Mouse (Mus musculus) granulocyte monocyte progenitor cell, adult 5-6 weeks (primary cell): Measurements from ENCODE around the gene Cd300lf. TPM values are rescaled to one million over a fixed set of nuclear protein-coding genes. Genes with fewer than 3 reads are reported as not detected.

ENCODE experiments used
- ATAC-seq: replicated peaks from 2 replicates; pipeline ENCODE4 v1.8.0; 2016; ENCODE audit warnings: mild to moderate bottlenecking, moderate TSS enrichment, inconsistent platforms; ENCODE audit not compliant: poor library complexity, severe bottlenecking
- total RNA-seq, 2 experiments: library from RNA; stranded (forward) in 1 of 2; stranded (reverse) in 1 of 2; fragments of 200-712, 200-1000 nt in 1 of 2; fragments of >200 nt in 1 of 2; fragmentation: Nextera tagmentation in 1 of 2; gene quantifications; 2 replicates each; pipeline ENCODE4 v1.2.3; 2014 to 2017

The Cd300lf gene
- not detected in 2 replicates for total RNA-seq (2014; fragmentation: Nextera tagmentation)
- total RNA-seq (2017), result 0.46 and 2.8 TPM in 2 replicates

GRCm38 (mm10) chr11:115133800-115134199 lies at the start of gene Cd300lf:
TSS of gene Cd300lf (minus strand) at chr11:115133992.
- ATAC-seq, result peak; percentile 98

GRCm38 (mm10) chr11:115181913-115182638 lies 48.3 kb upstream of the Cd300lf start:
- ATAC-seq, result peak; percentile 60

- ATAC-seq, result no peak
Measured at GRCm38 (mm10) chr11:115179881-115180280, 46.1 kb upstream of the Cd300lf start.

GRCm38 (mm10) chr11:115179191-115179590 lies 45.4 kb upstream of the Cd300lf start:
- no peak for ATAC-seq

- no peak for ATAC-seq
Measured at GRCm38 (mm10) chr11:115178766-115179165, 45.0 kb upstream of the Cd300lf start.

- no peak for ATAC-seq
Measured at GRCm38 (mm10) chr11:115177559-115178195, 43.9 kb upstream of the Cd300lf start.

- ATAC-seq, result no peak
Measured at GRCm38 (mm10) chr11:115176399-115177190, 42.8 kb upstream of the Cd300lf start.

- ATAC-seq, result peak; percentile 75
Measured at GRCm38 (mm10) chr11:115173549-115174339, 40.0 kb upstream of the Cd300lf start.

- ATAC-seq, result peak; percentile 28; the same call in 1 of the 2 replicates
Measured at GRCm38 (mm10) chr11:115172825-115173287, 39.1 kb upstream of the Cd300lf start.

- ATAC-seq, result no peak
Measured at GRCm38 (mm10) chr11:115171125-115171524, 37.3 kb upstream of the Cd300lf start.

- ATAC-seq, result no peak
Measured at GRCm38 (mm10) chr11:115169430-115169829, 35.6 kb upstream of the Cd300lf start.

- ATAC-seq, result no peak
Measured at GRCm38 (mm10) chr11:115167631-115168249, 33.9 kb upstream of the Cd300lf start.

GRCm38 (mm10) chr11:115166776-115167175 lies 33.0 kb upstream of the Cd300lf start:
- no peak for ATAC-seq

GRCm38 (mm10) chr11:115164976-115165374 lies 31.2 kb upstream of the Cd300lf start:
- ATAC-seq, result no peak

GRCm38 (mm10) chr11:115164341-115164975 lies 30.7 kb upstream of the Cd300lf start:
- ATAC-seq, result no peak

- ATAC-seq, result peak; percentile 10; the same call in 1 of the 2 replicates
Measured at GRCm38 (mm10) chr11:115163568-115164150, 29.9 kb upstream of the Cd300lf start.

- peak; percentile 78 for ATAC-seq
Measured at GRCm38 (mm10) chr11:115162832-115163480, 29.2 kb upstream of the Cd300lf start, which contains the start of gene Slc9a3r1. TSS of gene Slc9a3r1 (plus strand) at chr11:115163341.

- no peak for ATAC-seq
Measured at GRCm38 (mm10) chr11:115162205-115162601, 28.4 kb upstream of the Cd300lf start.
